Mouse (Mus musculus) induced T-regulatory cell, adult 2 months (primary cell): ENCODE results near the gene Rrp8.
"Not testable (repeated sequence)": the region's sequence is repeated elsewhere in the genome, so short reads cannot be mapped to it uniquely, and the experiment has no call there.

Source experiments
- DNase-seq: peaks from one replicate; pipeline ENCODE4 v3.0.0-alpha.2; 2012; ENCODE audit warnings: low read depth

Rrp8 gene

DNA sequence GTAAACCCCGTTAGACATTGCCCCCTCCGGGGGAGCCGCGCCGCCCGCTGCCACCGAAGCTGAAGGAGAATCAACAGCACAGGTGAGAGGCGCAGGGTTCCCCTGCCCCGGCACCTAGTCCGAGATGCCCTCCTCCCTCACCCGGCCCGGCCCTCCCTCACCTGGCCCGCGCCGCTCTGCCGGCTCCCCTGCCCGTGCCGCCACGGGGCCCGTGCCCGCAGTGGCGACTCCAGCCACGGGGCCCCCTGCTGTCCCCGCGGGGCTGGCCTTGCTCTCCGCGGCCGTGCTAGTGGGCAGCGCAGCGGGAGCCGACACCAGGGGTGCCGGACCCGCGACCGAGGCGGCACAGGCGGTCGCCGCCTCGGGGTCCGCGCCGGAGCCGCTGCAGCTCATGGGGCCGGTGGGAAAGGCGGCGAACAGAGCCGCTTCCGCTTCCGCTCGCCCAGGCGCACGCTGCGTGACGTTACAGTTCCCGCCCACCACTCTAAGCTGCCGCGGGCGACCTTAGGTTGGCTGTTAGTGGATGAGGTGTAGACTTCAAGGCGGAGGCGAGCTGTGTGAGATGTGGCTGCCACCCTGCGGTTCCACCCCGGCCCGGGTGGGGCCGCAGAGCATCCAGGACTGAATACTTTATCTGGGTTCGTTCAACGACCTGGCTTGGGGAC lies 6.9 kb upstream of the Rrp8 start, which contains the start of gene Taf10:
Gene Taf10, minus strand, starts transcription at position 436 of the 665 bp plus-strand sequence.
- peak; percentile 96 for DNase-seq

DNA sequence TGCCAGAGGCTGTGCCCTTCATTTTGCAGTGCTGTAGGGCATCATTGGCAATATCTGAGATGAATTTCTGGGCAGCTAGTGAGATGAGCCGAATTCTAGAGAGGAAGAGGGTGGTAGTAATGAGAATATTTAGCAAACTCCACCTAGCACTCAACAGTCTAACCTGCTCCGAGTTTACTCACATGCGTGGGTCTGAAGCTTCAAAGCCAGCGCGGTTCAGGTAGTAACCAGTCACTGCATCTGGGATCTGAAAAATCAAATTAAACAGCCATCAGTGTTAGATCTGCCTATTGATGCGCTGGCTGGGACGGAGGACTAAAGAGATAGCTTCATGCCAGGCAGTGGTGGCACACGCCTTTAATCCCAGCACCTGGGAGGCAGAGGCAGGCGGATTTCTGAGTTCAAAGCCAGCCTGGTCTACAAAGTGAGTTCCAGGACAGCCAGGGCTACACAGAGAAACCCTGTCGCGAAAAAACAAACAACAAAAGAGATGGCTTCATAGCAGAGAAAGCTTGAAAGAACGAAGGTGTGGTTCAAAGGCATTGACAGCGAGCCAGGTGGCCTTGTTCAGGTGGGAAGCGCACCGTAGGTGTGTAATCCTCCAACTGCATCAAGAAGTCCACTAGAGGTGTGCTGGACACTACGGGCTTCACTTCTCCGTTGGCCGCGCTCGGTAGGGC lies 6.2 kb upstream of the Rrp8 start:
- DNase-seq = not testable (repeated sequence)

DNA sequence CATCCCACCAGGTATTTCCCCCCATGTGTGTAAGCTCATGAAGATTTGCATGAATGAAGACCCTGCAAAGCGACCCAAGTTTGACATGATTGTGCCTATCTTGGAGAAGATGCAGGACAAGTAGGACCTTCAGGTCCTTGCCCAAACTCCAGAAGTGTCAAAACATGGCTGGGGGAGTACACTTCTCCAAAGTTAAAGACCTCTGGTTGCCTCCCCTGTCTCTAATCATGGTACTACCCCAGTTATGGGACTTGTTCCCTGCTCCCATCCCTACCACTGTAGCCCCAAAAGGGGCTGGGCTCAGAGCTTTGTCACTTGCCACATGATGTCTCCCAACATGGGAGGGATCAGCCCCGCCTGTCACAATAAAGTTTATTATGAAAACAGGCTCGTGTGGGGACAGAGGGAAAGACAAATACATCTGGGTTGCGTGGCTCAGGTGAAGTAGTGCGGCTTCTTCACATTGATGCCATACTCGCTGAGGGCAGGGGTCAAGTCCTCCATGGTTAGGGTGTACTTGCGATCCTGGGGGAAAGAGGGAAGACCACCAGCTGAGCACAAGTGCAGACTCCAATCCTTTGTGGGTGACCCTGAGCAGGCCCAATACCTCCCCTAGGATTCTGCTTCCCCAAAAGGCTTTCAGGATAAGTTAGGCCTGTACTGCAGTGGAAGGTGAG lies 5.5 kb upstream of the Rrp8 start:
- DNase-seq = not testable (repeated sequence)

DNA sequence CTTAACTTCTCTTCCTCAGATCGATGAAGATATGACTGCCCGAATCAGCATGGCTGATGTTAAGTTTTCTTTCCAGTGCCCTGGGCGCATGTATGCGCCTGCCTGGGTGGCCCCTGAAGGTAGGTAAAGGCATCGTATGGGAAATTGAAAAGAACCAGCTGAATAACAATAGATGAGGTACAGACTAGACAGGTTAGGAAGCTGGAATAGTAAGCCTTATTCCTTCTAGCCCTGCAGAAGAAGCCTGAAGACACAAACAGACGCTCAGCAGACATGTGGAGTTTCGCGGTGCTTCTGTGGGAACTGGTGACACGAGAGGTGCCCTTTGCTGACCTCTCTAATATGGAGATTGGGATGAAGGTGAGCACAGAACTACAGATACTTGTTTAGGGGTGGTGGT lies 4.8 kb upstream of the Rrp8 start:
- no peak for DNase-seq

DNA sequence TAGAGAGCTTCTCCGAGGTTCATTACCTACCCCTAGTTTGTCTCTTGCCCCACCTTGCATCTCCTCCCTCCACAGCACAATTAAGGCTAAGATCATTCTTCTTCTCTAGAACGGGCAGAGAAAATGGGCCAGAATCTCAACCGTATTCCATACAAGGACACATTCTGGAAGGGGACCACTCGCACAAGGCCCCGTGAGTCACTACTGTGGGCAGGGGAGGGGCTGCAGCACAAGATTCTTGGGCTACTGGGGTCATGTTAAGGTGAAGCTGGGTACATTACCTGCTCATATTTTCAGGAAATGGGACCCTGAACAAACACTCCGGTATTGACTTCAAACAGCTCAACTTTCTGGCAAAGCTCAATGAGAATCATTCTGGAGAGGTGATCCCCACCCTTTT lies 3.7 kb upstream of the Rrp8 start:
- DNase-seq = no peak

DNA sequence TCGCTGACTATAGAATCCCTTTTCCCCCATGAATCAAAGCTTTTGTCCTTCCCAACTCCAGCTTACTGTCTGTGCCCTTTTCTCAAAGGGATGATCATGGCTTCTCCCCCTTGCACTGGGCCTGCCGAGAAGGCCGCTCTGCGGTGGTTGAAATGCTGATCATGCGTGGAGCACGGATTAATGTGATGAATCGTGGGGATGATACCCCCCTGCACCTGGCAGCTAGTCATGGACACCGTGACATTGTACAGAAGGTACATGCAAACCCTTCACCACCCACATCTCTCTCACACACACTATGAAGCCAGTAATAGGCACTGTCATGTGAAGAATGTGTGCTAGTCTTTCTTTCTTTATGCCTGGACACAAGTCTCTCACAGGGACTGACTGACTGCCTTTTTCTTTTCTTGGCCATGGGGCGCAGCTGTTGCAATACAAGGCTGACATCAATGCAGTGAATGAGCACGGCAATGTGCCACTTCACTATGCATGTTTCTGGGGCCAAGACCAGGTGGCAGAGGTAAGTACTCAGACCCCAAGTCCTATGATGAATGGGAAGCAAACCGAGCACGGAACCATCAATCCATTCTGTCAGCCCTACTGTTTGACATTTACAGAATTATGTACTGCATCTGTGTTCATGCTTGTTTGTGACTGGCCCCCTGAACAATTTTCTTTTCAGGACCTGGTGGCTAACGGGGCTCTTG lies 3.1 kb upstream of the Rrp8 start:
- no peak for DNase-seq

DNA sequence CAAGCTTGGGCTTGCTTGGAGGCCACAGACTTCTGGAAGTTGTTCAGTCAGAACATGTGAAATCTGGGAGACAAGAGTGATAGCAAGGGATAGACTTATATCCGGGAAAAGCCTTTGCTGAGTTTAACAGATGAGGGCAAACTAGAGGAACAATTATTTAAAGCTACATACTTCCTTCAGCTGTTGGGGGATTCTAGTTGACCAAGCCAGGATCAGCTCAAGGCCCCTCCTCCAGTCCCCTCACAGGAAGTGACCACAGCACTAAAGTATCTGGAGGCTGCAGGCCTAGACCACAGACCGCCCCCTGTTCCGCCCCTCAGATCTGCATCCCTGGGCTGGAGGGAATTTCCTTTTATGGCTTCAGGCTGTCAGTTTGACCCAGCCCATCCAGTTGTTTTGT lies 1.8 kb upstream of the Rrp8 start:
- peak; percentile 29 for DNase-seq

DNA sequence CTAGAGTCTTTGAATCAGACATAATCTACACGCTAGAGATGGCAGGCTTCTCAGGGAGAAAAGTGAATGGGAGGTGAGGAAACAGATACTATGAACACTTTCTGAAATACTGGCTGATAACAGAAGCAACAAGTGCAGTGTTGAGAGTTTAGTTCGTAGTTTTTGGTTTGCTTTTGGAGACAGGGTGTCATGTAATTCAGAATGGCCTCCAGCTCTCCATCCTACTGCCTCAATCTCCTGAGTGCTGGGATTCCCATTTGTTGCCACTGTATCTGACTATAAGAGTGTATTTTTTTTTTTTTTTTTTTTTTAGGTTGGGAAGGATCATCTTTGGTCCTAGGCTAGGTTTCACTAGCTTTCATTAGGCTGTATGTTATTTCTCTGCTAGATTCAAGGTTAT lies 1.1 kb upstream of the Rrp8 start:
- DNase-seq = no peak

DNA sequence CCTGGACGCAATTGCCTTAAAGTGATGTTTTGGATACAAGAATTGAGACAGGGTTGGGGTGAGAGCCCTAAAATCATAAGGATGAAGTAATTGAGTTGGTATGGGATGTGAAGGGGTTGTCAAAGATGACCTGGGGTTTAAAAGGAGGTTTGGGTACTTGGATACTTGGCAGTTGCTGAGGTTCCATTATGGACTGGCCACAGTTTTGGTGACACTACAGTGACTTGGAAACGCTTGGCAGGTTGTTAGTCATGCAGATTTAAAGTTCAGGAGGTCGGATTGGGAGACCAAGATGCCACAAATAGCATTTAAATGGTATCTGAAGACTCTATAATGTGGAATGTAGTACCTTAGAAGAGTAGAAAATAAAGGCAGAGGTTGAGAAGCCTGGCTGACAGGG lies 463 bp upstream of the Rrp8 start:
- no peak for DNase-seq

DNA sequence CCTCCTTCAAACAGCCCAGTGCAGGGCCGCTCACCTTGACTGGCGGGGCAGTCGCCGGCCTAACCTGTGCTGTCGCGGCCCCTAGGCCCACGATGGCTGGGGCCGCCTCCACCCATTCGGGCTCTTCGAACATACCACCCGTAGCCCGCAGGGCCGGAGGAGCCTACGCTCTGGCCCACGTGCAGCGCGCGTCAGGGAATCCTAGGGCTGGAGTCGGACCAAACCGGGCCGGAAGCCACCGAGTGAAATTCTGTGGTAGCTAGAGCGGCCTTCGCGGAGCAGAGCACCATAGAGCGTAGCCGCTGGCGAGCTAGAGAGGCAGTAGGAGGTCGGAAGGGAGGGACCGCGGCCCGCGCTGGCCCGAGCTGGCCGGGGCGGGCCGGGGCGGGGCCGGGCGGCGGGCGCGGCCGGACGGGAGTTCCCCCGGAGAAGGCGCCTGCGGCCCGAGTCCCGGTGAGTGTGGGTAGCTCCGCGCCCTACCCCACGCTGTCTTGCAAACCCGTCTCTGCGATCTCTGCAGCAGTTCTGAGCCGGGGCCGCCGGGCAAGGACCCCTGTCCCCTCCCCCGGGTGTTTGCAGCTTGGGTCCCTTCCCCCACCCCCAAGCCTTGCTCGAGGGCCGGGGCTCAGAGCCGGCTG lies 802 bp downstream of the Rrp8 start, which contains the start of gene Ilk:
Gene Ilk, plus strand, starts transcription at position 329 of the 638 bp plus-strand sequence.
- DNase-seq = peak; percentile 91

DNA sequence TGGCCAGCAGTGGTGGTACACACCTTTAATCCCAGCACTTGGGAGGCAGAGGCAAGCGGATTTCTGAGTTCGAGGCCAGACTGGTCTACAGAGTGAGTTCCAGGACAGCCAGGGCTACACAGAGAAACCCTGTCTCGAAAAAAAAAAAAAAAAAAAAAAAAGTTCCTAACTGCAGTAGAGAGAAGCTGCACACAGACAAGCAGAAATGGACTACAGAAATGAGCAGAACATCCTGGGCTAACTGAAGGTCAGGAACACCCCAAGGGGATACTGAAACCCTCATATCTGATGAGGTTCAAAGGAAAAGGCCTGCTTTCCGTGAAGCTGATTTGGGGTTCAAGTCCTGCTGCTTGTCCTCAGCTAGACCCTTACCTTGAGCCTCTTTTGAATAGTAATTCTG lies 1.7 kb downstream of the Rrp8 start:
- DNase-seq = not testable (repeated sequence)

DNA sequence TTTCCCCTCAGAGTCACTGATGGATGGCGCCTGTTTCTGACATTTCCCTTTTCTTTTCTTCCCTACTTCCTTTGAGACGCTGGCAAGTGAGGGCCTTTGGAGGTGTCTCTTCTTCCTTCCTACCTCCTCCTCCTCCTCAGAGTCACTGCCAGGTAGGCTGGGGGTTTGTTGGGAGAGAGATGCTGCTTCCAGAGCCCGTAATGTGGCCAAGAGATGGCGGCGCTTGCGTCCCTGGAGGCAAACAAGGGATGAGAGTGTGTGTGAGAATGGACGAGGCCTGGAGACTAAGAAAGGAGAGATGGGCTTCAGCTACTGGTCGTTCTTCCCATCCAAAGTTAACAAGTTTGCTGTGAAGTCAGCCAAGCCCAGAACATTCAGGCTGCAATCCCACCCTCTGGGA lies 2.4 kb downstream of the Rrp8 start:
- DNase-seq = no peak

DNA sequence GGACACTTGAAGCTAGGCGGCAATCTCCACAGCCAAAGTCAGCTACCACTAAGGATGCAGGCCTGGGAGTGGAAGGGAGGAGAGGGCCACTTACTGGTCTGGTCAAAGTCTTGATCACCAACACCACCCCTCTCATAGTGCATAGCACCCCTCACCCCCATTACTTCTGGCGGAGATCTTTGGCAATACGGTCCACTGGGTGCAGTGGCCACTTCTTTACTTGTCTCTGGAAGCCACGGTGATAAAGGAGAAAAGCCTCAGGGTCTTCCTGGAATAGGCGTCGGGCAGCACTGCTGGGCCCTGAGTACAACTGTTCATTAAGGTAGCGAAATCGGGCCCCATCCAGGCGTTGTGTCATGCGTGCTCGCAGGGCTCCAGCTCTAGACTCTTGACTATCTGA lies 3.3 kb downstream of the Rrp8 start:
- no peak for DNase-seq

DNA sequence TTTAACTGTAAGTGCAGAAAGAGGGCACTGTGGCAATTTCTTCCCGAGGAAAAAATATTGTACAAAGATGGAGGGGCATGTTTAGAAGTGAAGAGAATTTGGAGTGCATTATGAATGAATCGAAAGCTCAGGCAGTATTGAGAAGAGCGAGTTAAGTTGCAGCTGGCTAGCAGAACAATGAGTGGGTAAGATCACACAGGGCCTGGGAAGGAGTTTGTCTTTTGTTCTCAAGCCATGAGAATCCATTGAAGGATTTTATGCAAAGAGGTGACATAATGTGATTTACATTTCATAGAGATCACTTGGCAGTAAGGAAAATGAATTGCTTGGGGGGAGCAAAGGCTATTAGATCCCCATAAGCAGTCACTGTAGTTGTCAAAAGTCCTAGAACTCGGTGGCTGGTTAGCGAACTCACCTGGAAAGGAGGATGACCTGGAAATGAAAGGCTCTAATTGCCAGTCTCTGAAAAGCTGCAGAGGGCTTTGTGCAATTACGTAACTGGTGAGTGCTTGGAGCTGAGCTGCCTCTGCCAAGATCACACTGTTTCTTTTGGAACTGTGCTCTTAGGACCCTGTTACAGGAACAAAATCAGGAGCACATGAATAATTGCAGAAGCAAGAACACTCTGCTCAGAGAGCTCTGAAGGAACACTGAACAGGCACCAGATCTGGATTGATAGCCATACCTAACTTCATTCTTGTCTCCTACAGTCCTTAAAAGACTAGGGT lies 8.3 kb downstream of the Rrp8 start:
- DNase-seq = no peak

DNA sequence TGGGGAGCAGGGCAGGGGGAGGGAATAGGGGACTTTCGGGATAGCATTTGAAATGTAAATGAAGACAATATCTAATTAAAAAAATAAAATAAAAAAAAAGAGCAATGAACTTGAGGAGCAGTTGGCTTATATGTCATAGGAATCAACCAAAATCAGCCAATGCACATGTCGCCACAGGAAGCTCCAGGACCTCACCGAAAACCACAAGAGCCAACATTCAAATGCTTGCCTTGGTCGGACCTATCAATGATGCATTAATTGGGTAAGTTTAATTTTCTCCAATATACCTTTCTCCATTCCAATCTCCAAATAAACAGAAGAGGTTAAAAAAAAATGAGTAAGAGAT lies 10.2 kb downstream of the Rrp8 start:
- DNase-seq = no peak

DNA sequence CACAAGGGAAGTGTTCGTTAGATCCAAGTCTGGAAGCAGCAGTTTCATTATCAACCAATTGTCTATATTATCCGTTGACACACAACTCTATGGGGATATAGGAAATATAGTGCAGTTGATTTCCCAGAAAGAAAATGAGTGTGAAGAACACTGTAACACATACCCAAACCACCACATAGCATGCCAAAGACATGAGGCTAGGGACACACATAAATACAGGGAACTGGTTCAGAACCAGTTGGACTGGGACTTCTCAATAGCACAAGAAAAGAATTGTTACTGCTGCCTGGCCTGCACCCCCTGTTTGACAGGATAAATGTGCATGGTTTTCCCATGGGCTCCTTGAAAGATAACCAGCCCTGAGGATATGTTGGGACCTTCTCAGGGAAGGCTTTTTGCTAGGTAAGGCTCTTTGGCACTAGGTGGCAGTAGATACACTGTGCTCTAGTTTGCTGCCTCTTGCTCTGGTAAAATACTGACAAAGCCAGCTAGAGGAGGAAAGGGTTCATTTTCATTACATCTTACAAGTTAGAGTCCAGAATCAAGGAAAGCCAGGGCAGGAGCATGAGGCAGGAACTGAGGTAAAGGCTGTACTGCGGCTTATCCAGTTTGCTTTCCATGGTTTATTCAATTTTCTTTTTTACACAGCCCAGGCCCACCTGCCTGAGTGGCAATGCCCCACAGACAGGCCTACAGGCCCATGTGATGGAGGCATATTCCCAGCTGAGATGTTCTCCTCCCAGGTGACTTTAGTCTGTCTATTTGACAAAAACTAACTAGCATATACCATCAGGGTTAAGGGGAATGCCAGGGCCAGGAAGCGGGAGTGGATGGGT lies 10.8 kb downstream of the Rrp8 start:
- DNase-seq = peak; percentile 78

DNA sequence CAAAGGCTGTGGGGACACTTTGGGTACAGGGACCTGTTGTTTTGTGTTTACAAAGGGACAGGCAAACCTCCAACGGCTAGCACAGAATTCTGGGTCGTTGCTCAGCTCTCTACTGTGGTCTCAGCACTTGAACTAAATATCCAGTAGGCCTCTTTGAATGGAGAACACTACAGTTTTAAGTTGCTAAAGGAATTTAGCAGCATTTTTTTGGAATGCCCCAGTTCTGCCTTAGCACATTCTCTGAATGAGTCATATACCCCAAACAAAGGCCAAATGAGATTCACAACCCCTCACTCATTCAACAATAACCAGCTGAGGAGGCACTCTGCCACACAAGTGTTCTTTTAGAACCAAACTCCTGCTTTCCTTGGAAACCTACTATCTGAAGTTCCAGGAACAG lies 15.3 kb downstream of the Rrp8 start:
- DNase-seq = no peak

DNA sequence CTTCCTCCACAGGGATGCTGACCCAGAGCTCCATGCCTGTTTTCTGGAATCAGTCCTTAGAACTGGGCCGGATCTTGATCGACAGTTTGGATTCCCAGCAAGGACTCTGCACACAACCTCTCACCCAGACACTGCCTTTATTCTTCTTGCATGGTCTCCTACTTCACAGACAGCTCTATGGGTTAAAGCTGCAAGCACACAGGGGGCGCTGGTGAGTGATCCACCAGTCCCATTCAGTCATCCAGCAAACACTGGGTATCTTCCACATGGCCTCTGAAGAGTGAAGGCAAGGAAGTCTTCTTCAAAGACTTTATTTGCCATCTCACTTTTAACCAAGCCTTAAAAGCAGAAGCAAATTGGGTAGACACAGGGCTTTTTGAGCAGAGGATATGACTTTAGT lies 21.8 kb downstream of the Rrp8 start:
- peak; percentile 16 for DNase-seq

DNA sequence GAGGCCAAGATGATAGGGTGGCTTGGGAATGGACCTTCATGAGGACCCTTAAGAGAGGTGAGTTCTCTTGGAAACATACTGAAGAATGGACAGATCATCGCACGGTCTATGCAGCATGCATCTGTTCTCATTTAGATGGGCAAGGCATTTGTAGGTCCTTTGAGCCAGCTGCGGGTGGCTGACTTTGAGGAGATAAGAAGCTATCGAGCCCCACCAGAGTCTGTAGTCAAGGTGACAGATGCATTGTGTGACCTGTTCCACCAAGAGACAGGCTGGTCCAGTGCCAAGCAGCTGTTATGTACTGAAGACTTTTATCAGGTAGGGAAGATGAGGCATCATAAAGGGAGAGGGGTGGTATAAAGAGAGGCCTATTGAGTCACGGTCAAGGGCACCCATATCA lies 28.5 kb downstream of the Rrp8 start:
- DNase-seq = no peak

DNA sequence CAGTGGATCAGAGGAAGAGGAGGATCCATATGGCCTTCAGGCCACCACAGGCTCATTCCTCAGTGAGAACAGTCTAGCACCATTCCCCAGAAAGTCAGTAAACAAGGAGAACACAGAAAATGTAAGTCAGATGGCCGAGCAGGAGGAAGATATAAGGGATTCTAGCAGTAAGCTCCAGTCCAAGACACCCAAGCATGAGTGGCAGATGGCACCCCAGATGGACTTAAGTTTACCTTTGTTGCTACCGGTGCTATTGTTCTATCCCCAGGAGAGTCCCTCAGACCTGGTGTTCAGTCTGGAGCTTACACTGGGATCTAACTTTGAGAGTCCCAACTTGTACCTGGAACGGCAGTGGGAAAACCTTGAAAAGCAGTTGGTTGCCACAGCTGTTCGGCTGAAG lies 33.4 kb downstream of the Rrp8 start:
- DNase-seq = no peak

DNA sequence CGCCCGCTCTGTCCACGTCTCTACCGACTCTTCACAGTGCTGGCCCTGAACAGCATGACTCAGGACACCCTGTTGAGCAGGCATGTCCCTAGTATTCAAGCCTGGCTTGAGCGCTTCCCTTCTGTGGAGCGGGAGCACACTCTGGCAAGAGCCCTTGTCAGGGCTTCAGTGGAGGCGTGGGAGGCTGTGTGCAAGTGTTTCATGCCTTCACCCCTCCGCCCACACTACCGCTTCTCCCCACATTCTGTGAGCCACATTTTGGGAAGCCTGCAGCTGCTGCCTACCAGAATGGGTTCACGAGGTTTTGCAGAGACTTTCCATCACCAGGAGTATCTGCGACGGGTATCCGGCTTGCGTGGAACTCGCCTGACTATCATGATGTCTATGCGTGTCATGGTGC lies 34.0 kb downstream of the Rrp8 start:
- no peak for DNase-seq
